Mouse (Mus musculus) megakaryocyte, embryonic 14.5 days (primary cell): Measurements from ENCODE around the gene Sulf2.

ENCODE experiments used
- FLI1 ChIP-seq: IDR thresholded peaks from 2 replicates; pipeline ENCODE4 v1.6.1; 2012; ENCODE audit warnings: low read length, inconsistent platforms, mixed read lengths
- GATA1 ChIP-seq: IDR thresholded peaks from 3 replicates; pipeline ENCODE4 v1.6.1; 2012; ENCODE audit warnings: mixed read lengths, low read length, inconsistent platforms, borderline replicate concordance

DNA sequence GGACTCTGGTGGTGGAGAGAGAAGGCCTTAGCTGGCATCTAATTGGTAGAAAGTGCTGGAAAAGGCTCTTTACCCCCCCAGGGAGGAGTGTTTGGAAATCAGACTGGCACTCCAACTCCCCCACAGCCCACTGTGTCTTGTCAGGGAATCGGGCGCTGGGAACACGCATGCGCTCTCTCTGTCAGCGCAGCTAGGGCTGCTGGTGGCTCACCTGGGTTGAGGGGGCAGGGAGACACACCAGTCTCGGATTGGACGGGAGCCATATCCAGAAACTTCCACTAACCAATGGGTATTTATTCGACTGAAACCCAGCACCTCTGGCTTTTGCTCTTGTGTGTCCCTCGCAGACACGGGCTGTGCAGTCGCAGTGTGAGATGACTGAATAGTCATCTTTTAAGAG, 42.5 kb downstream of the Sulf2 start:
- TF ChIP-seq GATA1 (no peak), FLI1 (no peak)
